Mouse (Mus musculus): ENCODE results near the gene Snx17.

Snx17 gene

GRCm38 (mm10) chr5:31240637-31241521 lies 47.9 kb downstream of the Snx17 start, which contains the start of the genes Nrbp1 and Gm9970:
TSS of gene Nrbp1 (plus strand) at chr5:31240864.
TSS of gene Gm9970 (minus strand) at chr5:31241232.
- peak; percentile 96 for DNase-seq (ENCODE audit: low spot score)

- no peak for DNase-seq (ENCODE audit: low spot score)
Observed at GRCm38 (mm10) chr5:31241522-31242034, 48.6 kb downstream of the Snx17 start.

GRCm38 (mm10) chr5:31242191-31242590 lies 49.2 kb downstream of the Snx17 start:
- no peak for DNase-seq (ENCODE audit: low spot score)

All from urinary bladder, postnatal 14 days (tissue).